Mouse (Mus musculus): ENCODE measurements around the gene Trim44. TPM values are rescaled to one million over a fixed set of nuclear protein-coding genes. Genes with fewer than 3 reads are reported as not detected.

Trim44 gene
- total RNA-seq, 2 experiments from 2014 or later, result 151 to 162 TPM

DNA sequence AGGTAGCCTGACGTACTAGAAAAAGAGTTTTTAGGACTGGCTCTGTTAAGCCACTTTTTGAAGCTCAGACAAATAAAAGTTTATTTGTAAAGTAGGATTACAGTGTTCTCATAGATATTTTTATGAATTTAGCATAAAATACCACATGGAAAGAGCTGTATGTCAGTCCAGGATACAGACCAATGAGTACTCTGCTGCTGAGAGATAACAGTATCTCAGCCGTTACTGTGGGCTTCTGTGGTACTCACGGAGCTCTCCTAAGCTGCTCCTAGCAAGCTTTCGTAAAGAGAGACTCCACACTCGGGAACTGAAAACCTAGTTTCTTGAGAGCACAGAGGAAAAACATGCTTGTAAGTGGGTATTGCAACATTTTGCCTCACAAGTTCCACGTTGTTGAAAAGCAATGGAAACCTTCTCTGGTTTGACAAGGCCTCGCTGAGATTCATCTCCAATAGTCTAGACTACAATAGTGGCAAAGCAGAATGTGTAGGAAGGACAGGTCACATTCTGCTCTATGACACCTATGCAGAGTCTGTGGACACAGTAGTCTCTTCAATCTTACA lies 41.6 kb downstream of the Trim44 start:
- DNase-seq (ENCODE audit: low spot score in 2 of 2), result no peak

DNA sequence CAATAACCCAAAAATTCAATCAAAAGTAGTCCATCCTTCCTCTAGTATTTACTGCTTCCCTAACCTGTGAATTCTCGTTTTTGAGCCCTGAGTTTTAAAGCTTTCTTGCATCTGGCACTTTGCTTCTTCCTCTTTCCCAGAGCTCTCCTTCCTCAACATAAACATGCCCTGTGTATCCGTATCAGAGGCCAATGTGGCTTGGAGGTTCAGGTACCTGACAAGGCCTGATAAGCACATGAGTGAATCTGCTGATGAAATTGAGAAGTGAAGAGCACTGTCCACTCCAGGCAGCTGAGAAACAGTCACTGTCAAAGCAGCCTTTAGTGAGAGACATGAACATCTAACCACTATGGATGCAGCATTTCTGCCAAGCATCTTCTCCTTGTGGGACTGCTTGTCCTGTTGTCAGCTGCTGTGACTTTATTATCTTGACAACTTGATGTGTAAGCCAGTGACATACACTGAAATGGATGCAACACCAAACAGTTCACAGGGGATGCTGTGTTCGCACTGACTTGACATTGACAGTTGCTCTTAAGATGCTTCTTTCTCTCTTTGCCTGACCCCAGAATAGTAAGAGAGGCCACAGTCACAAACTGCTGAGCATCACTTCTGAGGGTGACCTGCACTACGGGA lies 42.9 kb downstream of the Trim44 start:
- no peak for DNase-seq (ENCODE audit: low spot score in 2 of 2)

DNA sequence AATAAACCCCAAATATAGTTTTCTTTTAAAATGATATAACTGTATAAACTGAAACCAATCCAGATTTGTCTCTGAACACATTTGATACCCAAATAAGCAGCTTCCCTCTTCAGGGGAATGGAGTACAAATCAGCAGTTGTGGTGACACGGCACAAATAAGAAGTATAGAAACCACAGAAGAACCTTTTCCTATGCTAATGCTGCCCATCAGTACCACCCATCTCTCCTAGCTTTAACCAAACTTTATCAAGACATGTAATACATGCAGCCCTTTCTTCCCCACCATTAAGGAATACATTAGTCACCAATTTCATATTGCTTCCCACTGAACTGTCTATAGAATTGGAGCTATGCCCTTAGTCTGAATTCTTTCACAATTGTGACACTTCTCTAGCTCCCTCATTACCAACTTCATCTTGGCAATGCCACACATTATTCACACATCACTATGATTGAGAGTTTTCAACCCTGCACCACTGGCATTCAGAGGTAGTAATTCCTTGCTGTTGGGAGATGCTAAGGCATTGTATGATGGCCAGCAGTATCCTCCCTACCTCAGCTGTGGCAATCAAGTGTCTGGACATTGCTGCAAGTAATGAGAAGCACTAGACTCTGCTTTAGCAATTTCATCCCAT lies 44.6 kb downstream of the Trim44 start:
- DNase-seq (ENCODE audit: low spot score in 2 of 2), result no peak

DNA sequence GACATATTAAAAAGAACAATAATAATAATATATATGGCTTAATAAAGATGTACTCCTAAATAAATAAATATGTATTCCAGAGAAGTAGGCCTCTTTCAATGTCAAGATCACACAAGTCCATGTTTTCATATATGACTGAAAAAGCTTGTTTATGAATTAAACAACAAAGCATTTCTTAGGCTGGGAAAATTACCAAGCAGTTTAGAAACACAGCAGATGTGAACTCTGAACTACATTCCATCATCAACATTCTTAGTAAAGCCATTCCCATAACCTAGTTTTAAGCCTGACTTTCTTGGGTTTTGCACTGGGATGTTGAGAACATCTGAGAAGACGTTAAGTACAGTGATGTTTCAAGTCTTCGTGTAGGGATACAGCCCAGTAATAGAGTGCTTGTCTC lies 45.4 kb downstream of the Trim44 start:
- no peak for DNase-seq (ENCODE audit: low spot score in 2 of 2)

DNA sequence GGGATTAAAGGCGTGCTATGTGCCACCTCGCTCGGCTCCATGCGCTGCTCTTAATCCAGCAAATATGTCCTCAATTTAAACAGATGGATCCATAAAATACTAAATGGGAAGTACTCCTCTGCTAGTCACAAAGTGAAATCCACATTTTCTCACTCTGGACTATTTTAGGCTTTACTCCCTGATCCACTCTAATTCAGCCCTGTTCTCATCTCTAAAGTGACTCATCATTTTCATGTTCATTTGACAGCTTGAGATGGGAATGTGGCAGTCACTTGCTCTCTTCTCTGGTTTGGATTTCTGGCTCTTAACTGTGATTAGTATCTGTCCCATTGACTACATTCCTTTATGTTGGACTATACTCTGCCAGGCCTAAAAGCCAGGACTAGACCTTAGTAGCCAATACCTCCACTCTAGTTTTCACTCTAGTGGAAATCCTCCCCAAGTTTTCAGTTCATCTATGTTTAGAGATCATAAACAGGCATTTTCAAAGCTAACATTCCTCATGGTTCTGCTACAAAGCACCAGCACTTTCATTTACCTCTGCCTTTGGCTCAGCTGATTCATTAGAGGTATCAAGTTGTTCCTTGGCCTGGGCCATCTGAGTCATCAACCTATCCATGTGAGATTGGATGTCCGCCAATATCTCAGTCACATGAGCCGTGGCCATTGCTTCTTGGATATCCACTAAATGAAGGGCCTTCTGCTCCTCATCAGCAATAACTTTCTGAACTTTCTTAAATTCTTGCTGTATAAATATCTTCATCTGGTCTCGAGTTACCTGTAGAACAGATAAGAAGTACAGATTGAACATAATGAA lies 50.5 kb downstream of the Trim44 start:
- DNase-seq (ENCODE audit: low spot score in 2 of 2), result no peak

DNA sequence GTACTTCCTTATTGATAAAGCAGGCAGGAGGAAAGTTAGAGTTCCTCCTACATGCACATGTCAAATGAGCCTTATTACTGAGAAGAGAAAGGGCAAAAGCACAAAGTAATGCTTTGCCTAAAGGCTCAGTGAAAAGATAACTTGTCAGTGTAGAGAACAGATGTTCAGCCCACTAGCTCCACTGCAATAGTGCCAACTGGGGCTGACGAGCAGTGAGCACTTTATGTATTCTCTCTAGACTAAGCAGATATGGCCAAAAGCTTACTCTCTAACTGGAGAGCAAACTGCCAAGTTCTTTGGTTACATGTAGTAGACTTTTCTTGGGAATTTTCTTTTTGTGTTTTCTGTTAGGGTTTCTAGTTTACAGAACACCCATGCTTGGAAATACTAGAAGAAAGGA lies 53.6 kb downstream of the Trim44 start:
- peak in 1 of 2 experiments; percentile 41 for DNase-seq (ENCODE audit: low spot score in 2 of 2)

DNA sequence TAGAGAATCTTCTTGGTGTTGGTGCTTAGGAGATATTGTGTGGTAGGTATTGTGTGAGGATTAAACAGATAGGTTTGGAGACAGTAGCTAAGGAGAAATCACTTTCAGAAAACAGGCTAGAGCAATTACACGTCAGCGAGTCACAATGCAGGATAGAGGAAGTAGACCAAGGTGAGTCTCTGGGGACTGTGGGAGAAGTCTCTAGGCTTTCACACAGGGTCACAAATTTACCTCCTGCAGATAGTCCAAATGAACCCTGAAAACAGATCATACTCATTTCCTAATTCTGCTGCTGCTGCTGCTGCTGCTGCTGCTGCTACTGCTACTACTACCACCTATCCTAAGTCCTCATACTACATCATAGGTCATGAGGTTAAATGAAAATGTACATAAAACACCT lies 66.2 kb downstream of the Trim44 start:
- DNase-seq (ENCODE audit: low spot score in 2 of 2), result no peak

DNA sequence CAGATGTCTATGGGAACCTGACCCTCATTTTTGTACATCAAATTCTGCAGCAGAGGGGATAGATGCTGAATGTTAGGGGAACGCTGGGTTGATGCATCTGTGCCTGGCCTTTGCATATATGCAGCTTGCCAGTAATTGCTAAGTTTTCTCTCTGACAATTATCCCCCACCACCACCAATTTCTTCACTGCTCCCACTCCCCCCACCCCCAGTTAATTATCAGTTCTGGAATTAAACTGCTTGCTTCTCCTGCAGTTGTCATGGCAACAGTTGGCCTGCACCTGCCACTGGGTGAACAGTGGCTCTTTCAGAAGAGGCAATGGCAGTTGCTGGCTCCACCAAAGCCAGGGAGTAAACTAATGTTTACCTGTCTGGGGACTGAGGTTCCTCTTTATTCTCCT lies 70.8 kb downstream of the Trim44 start:
- peak in 1 of 2 experiments; percentile 49 for DNase-seq (ENCODE audit: low spot score in 2 of 2)

DNA sequence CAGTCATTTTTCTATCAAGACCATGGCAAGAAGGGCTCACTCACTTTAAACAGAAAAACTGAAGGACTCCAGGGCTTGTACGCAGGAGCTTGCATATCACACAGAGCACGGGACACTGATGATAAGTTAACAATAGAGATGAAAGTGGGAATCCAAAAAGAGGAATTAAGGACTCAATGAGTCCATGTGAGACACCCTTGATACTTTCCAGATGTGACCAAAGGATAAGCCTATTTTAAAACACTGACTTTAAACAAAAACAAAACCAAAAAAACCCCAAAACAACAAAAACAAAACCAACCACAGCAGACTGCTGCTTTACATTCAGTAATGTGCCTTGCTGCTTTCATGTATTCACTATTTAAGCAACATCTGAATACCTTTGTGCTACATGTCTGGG lies 75.7 kb downstream of the Trim44 start:
- no peak for DNase-seq (ENCODE audit: low spot score in 2 of 2)

DNA sequence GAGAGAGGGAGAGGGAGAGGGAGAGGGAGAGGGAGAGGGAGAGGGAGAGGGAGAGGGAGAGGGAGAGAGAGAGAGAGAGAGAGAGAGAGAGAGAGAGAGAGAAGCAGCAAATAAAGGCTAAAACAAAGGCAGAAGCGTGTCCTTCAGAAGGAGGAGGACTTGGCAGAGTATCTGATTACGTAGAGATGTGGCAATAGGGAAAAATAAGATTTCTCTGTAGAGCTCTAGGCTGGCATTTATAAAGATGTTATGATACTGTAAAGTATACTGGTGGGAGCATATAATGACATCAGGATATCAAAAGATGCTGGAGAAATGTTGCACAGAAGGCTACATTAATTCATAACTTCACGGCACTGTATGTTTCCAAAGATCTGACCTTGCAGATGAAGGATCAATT lies 76.5 kb downstream of the Trim44 start:
- DNase-seq (ENCODE audit: low spot score in 2 of 2), result no peak

DNA sequence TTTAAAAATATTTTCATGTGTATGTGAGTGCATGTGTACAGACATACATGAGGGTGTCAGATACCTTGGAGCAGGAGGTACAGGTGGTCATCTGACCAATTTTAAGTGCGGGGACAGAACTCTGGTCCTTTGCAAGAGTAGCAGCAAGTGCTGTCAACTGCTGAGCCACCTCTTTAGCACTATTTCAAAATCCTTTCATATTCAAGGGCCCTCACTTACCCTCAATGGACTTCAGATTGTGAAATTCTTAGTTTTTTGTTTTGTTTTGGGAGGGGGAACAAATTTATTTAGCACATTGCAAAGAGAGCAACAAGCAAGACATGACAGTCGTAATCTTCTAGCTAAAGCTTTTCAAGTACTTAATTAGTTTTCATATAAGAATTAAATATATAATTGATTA lies 81.7 kb downstream of the Trim44 start:
- DNase-seq (ENCODE audit: low spot score in 2 of 2), result no peak

DNA sequence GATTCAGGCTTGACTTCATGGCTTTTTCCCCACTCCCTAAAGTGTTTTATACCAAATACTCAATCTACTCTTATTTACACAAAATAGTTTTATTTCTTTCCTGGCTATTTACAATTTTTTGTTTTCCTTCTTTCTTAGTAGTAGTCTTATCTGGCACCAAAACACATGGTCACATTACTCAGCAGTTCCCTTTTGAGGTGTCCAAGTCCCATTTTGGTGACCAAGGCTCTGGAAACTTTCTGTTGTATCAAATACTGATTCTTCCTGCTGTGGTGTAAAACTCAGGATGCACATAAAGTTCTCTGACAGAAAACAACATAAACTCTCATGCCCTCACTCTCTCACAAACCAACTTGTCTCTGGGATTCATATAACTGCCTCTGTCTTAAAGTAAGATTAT lies 83.3 kb downstream of the Trim44 start:
- DNase-seq (ENCODE audit: low spot score in 2 of 2), result no peak

DNA sequence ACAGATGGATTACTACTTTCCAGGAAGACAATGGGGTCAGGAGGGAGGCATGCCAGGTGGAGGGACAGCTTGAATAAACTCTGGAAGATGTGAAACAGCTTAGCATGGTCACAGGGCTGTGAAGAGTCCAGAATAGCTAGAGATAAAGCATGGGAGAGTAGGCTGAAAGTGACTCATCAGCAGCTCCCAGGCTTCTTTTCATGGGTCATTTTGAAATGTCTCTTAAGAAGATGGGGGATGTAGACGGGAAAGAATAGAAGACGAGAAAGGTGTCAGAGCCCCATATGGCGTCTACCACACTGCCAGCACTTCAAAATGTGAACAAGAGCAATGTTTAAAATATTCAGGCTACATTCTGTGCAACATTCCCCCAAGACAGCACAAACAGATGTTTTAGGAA lies 91.1 kb downstream of the Trim44 start:
- no peak for DNase-seq (ENCODE audit: low spot score in 2 of 2)

DNA sequence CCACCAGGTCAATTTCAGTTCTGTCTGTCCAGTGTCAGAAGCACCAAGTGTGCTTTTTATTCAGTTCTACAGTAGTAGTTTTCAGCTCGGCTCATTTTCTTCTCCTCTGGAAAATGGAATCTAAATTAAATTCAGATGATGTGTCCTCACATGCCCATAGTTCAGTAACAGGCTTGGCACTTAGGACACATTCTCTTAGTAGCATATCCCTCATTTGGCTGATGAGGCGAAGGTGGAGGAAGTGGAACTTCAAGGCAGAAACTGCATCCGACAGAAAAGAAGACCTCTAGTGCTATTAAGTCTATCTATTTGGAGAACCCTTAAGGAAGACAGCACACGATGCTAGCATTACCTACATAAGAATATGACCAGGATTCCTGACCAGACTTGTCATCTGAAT lies 92.5 kb downstream of the Trim44 start:
- DNase-seq (ENCODE audit: low spot score in 2 of 2), result no peak

DNA sequence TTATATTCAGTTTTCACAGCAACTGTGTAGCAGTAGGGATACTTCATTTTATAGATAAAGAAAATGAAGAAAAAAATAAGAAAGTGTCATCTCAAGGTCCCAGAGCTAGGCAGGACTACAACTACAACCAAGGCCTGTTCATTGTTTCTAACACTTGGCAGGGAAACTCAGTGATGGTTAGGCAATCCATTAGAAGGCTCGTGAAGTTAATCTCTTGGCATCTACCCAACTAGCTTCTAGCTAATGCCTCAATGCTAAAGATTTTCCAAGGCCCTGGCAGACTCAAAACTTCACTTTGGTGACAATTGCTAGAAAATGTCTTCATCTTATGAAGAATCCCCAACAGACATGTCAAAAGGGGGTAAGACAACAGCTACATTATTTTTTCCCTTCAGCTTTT lies 93.0 kb downstream of the Trim44 start:
- no peak for DNase-seq (ENCODE audit: low spot score in 2 of 2)

DNA sequence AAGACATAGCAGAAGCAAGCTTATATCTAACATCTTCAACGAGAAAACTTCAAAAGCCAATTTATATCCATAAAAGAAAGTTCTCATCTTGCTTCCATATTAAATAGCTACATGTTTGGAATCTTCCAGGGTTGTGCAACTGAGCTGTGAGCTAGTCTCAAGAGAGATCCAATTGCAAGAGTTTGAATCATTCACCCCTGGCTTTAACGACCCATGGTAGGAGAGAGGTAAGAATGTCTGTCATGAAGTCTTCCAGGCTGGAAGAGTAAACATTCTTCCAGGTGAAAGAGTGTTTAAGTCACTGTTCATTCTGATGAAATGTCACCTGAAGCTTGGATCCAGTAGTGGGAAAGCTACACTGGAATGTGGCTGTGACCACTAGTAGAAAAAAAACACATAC lies 93.6 kb downstream of the Trim44 start:
- DNase-seq (ENCODE audit: low spot score in 2 of 2), result no peak

DNA sequence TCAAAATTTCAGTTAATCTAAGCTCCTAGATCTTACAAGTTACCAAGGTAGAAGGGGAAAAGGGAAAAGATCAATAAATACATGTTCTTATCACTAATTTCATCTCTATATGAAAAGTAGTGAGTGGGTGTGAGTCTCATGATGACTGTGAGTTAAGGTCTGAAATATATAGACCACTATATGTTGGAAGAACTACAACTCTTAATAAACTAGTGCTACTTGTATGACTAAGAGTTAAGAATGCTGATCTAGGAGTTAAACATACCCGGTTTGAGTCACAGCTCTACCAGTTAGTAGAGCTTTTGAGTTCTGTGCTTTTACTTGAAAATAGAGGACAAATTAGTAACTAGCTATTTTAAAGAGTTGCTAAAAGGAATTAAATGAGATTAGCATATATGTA lies 94.7 kb downstream of the Trim44 start:
- no peak for DNase-seq (ENCODE audit: low spot score in 2 of 2)

DNA sequence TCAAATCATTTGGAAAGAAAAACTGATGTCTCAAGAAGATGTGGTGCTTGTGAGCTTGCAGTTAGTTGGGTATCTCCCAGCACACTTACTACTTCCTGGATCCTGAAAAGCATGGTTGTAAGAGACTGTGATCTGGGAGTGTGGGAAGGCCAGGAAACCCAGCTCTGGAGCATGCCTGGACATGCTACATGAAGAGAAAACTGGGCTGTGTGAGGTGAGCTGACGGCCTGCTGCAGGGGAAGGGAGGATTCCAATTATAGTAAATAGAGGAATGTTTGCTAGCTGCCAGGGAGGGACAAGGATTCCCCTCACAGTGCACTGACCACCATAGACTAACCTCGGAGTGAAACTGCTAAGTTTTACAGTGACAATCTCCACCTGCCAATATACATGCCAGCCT lies 104.4 kb downstream of the Trim44 start:
- no peak for DNase-seq (ENCODE audit: low spot score in 2 of 2)

DNA sequence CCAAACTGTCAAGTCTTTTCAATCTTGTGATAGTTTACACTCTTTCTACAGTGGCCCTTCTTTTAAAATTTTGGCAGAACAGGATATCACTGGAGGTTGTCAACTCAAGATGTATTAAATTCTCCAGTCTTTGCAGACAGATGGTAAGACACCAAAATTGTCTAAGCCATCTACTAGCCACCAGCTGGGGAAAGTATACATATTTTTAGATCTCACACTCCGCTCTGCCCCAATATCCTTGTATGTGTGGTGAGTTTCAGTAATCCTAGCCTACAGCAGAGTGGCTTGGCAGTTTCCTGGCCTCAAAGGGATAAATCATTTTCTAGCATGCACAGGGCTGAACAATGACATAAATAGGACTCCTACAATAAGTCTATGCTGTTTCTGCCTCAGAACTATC lies 105.1 kb downstream of the Trim44 start:
- DNase-seq (ENCODE audit: low spot score in 2 of 2), result no peak

DNA sequence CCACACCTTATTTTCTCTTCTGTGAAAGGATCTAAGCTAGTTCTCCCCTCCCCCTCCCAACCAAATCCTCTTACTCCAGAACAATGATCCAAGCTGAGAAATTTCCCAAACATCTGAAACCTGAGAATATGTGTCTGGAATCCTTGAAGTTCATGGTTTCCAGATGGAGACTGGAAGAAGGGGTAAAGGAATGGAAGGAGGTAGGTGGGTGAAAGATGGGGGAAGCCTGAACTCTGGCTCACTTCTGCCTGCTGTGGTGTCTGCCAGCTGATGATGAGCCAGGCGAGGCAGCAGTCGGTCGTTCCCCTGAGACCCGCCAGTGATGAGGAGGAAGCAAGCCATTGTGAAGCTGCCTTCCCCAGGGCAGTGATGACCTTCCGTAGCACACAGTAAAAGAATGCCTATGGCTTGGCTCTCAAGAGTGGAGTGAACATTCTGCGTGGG lies 112.8 kb downstream of the Trim44 start:
- no peak for DNase-seq (ENCODE audit: low spot score in 2 of 2)

DNA sequence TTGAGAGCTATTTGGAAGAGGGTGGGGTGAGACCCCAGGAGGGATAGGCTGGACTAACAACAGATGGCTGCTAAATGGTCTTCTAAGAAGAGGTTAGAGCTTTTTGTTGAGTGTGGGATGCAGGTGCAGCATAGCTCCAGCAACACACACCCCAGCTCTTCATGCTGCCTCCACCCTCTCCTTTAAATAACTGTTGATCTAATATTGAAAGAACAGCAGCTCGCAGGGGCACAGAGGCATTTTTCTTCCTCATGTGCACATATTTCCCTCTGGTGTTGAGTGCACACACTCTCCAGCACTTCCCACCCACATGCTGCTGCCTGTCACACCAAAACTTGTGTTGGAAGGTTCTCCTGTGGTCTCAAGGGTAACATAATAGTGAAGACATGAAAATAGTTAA lies 114.4 kb downstream of the Trim44 start:
- DNase-seq (ENCODE audit: low spot score in 2 of 2), result no peak

DNA sequence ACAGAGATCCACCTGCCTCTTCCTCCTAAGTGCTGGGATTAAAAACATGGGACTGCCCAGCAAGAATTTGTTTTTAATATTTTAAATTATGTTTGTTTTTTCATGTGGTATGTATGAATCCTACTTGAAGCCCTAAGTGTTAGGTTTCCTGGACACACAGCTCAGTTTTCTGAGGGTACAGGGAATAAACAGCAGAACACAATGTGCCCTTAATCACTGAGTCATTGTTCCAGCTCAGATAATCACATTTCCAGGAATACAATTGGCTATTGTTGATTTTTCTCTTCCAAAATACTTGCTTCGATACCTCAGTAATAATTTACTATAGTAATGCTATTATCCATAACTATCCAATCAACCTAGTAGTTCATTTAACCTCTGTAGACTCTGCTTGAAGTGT lies 115.6 kb downstream of the Trim44 start:
- DNase-seq (ENCODE audit: low spot score in 2 of 2), result no peak

All from layer of hippocampus, postnatal 14 days (tissue).